Mouse (Mus musculus) cerebellum, adult 11 months (tissue): ENCODE data around the gene Wnt4.
A peak's percentile ranks its signal among the peaks of the same experiment; 100 is the strongest.

Experiments used
- DNase-seq: peaks from one replicate; pipeline ENCODE4 v3.0.0; 2022

Wnt4 gene

GRCm38 (mm10) chr4:137277166-137277513, at the start of gene Wnt4:
Wnt4 (plus strand) TSS chr4:137277489.
- no peak for DNase-seq

GRCm38 (mm10) chr4:137228566-137229115, 48.6 kb upstream of the Wnt4 start:
- DNase-seq, result no peak

GRCm38 (mm10) chr4:137231494-137232470, 45.5 kb upstream of the Wnt4 start:
- peak; percentile 63 for DNase-seq

- DNase-seq, result no peak
Observed at GRCm38 (mm10) chr4:137233632-137234031, 43.7 kb upstream of the Wnt4 start.

GRCm38 (mm10) chr4:137234444-137234843, 42.8 kb upstream of the Wnt4 start:
- no peak for DNase-seq

GRCm38 (mm10) chr4:137235368-137235767, 41.9 kb upstream of the Wnt4 start:
- DNase-seq, result no peak

- no peak for DNase-seq
Observed at GRCm38 (mm10) chr4:137244883-137245282, 32.4 kb upstream of the Wnt4 start.

- no peak for DNase-seq
Observed at GRCm38 (mm10) chr4:137250333-137250732, 27.0 kb upstream of the Wnt4 start.

GRCm38 (mm10) chr4:137250849-137251248, 26.4 kb upstream of the Wnt4 start:
- no peak for DNase-seq

GRCm38 (mm10) chr4:137253601-137254000, 23.7 kb upstream of the Wnt4 start:
- no peak for DNase-seq

GRCm38 (mm10) chr4:137254206-137254976, 22.9 kb upstream of the Wnt4 start:
- no peak for DNase-seq

GRCm38 (mm10) chr4:137255568-137255967, 21.7 kb upstream of the Wnt4 start:
- DNase-seq, result no peak

- DNase-seq, result no peak
Observed at GRCm38 (mm10) chr4:137261826-137262225, 15.5 kb upstream of the Wnt4 start.

GRCm38 (mm10) chr4:137264066-137264465, 13.2 kb upstream of the Wnt4 start:
- DNase-seq, result no peak

- DNase-seq, result no peak
Observed at GRCm38 (mm10) chr4:137265116-137265515, 12.2 kb upstream of the Wnt4 start.

- DNase-seq, result no peak
Observed at GRCm38 (mm10) chr4:137268541-137268940, 8.7 kb upstream of the Wnt4 start.

- no peak for DNase-seq
Observed at GRCm38 (mm10) chr4:137271856-137272255, 5.4 kb upstream of the Wnt4 start.

- DNase-seq, result no peak
Observed at GRCm38 (mm10) chr4:137274304-137274703, 3.0 kb upstream of the Wnt4 start.

GRCm38 (mm10) chr4:137276443-137277165, 685 bp upstream of the Wnt4 start:
- DNase-seq, result no peak

GRCm38 (mm10) chr4:137277600-137278143, 383 bp downstream of the Wnt4 start:
- no peak for DNase-seq

GRCm38 (mm10) chr4:137278144-137279040, 1.1 kb downstream of the Wnt4 start:
- DNase-seq, result no peak
